Mouse (Mus musculus) myocyte (in vitro differentiated cells): ENCODE measurements at regions not wholly inside any gene's neighbourhood (a gene's known extent, or its start where the extent isn't known, plus 50 kb on each side); places are given as distances from the start of the nearest gene placed in this dataset.

ENCODE experiments used
- CEBPB ChIP-seq: IDR thresholded peaks from 2 replicates; pipeline ENCODE4 v1.6.1; 2011; ENCODE audit warnings: mild to moderate bottlenecking, moderate library complexity; ENCODE audit not compliant: poor library complexity, insufficient read depth, severe bottlenecking
- E2F4 ChIP-seq: IDR thresholded peaks from one replicate; pipeline ENCODE4 v1.6.1; 2011; ENCODE audit warnings: mild to moderate bottlenecking, control low read depth, moderate library complexity; ENCODE audit not compliant: insufficient read depth
- MAX ChIP-seq: IDR thresholded peaks from one replicate; pipeline ENCODE4 v1.6.1; 2011; ENCODE audit warnings: low read depth, mild to moderate bottlenecking, control low read depth
- MYOD1 ChIP-seq, 3 experiments: IDR thresholded peaks; one replicate each; pipeline ENCODE4 v1.6.1; 2011; ENCODE audit warnings: control low read depth in 2 of 3, low read depth in 2 of 3, mild to moderate bottlenecking in 2 of 3, moderate library complexity in 1 of 3; ENCODE audit not compliant: insufficient read length in 2 of 3, control insufficient read depth in 1 of 3
- MYOG ChIP-seq, 3 experiments: IDR thresholded peaks; one replicate each; pipeline ENCODE4 v1.6.1; 2011; ENCODE audit warnings: control low read depth in 2 of 3, low read depth in 2 of 3, mild to moderate bottlenecking in 2 of 3; ENCODE audit not compliant: insufficient read length in 2 of 3, control insufficient read depth in 1 of 3, insufficient read depth in 1 of 3
- POLR2A ChIP-seq: IDR thresholded peaks from one replicate; pipeline ENCODE4 v1.6.1; 2011; ENCODE audit warnings: low read depth, mild to moderate bottlenecking, control low read depth, moderate library complexity; ENCODE audit not compliant: insufficient read length
- POLR2AphosphoS2 ChIP-seq: IDR thresholded peaks from one replicate; pipeline ENCODE4 v1.6.1; 2011; ENCODE audit warnings: low read depth, control low read depth; ENCODE audit not compliant: insufficient read length
- REST ChIP-seq: IDR thresholded peaks from one replicate; pipeline ENCODE4 v1.6.1; 2011; ENCODE audit warnings: mild to moderate bottlenecking, control low read depth, moderate library complexity; ENCODE audit not compliant: insufficient read depth, insufficient read length
- SRF ChIP-seq: IDR thresholded peaks from one replicate; pipeline ENCODE4 v1.6.1; 2011; ENCODE audit warnings: low read depth; ENCODE audit not compliant: control insufficient read depth, insufficient read length
- TCF12 ChIP-seq: IDR thresholded peaks from one replicate; pipeline ENCODE4 v1.6.1; 2011; ENCODE audit warnings: mild to moderate bottlenecking, control low read depth; ENCODE audit not compliant: poor library complexity, insufficient read depth, severe bottlenecking
- TCF3 ChIP-seq: IDR thresholded peaks from one replicate; pipeline ENCODE4 v1.6.1; 2011; ENCODE audit warnings: low read depth, control low read depth; ENCODE audit not compliant: insufficient read length
- USF1 ChIP-seq: IDR thresholded peaks from one replicate; pipeline ENCODE4 v1.6.1; 2011; ENCODE audit warnings: low read depth, mild to moderate bottlenecking, control low read depth, moderate library complexity

GRCm38 (mm10) chr15:74282440-74283171 is 353.5 kb downstream of the Mroh4 start:
- TF ChIP-seq TCF12, result no peak
- TF ChIP-seq POLR2A, result no peak
- TF ChIP-seq POLR2AphosphoS2, result no peak
- TF ChIP-seq CEBPB, result no peak
- TF ChIP-seq E2F4, result no peak
- no peak for TF ChIP-seq MYOD1 (IDR thresholded peaks at IDR 0.05; ENCODE audit: control insufficient read depth in 1 of 3, insufficient read length in 2 of 3, low read depth in 2 of 3)
- TF ChIP-seq USF1, result no peak
- no peak for TF ChIP-seq REST
- no peak for TF ChIP-seq MYOG (IDR thresholded peaks at IDR 0.05; ENCODE audit: control insufficient read depth in 1 of 3, insufficient read depth in 1 of 3, insufficient read length in 2 of 3, low read depth in 2 of 3)
- no peak for TF ChIP-seq MAX
- no peak for TF ChIP-seq SRF
- no peak for TF ChIP-seq TCF3
